Mouse (Mus musculus) stomach, embryonic 16.5 days (tissue): ENCODE results near the gene Cavin2. TPM values are rescaled to one million over a fixed set of nuclear protein-coding genes. Genes with fewer than 3 reads are reported as not detected.

Experiments
- ATAC-seq: fragments of 200-750 bp; cut with Nextera tagmentation; 2 replicates; pipeline ENCODE4 v1.8.0; 2017; ENCODE audit warnings: moderate number of reproducible peaks, moderate TSS enrichment; ENCODE audit not compliant: insufficient read depth, low FRiP score
- H3K27ac ChIP-seq: fragments of 300-500 bp; sonication (generic); 2 replicates; pipeline ENCODE4 v1.5.1; 2014; ENCODE audit warnings: low read length
- H3K27me3 ChIP-seq: fragments of 300-500 bp; sonication (generic); 2 replicates; pipeline ENCODE4 v1.6.1; 2014; ENCODE audit warnings: low read length, control low read depth, mixed read lengths; ENCODE audit not compliant: control insufficient read depth, insufficient read depth
- H3K36me3 ChIP-seq: fragments of 300-500 bp; sonication (generic); 2 replicates; pipeline ENCODE4 v1.6.1; 2014; ENCODE audit warnings: low read length; ENCODE audit not compliant: control insufficient read depth, insufficient read depth
- H3K4me1 ChIP-seq: fragments of 300-500 bp; sonication (generic); 2 replicates; pipeline ENCODE4 v1.6.1; 2014; ENCODE audit warnings: low read length, control low read depth, mixed read lengths; ENCODE audit not compliant: control insufficient read depth, insufficient read depth
- H3K4me2 ChIP-seq: fragments of 300-500 bp; sonication (generic); 2 replicates; pipeline ENCODE4 v1.6.1; 2014; ENCODE audit warnings: low read depth, low read length, mixed read lengths
- H3K4me3 ChIP-seq: fragments of 300-500 bp; sonication (generic); replicated peaks from 2 replicates; pipeline ENCODE4 v1.5.1; 2014; ENCODE audit warnings: mild to moderate bottlenecking, low read length
- H3K9ac ChIP-seq: fragments of 300-500 bp; sonication (generic); 2 replicates; pipeline ENCODE4 v1.6.1; 2014; ENCODE audit warnings: low read length
- H3K9me3 ChIP-seq: fragments of 300-500 bp; sonication (generic); replicated peaks from 2 replicates; pipeline ENCODE4 v1.6.1; 2016; ENCODE audit warnings: low read length, control low read depth; ENCODE audit not compliant: control insufficient read depth
- WGBS: fragments of 180-500 bp; shearing (Covaris S2); extraction: QIAGEN DNeasy Blood & Tissue Kit; methylation state at CpG from one replicate; pipeline ENCODE4 v1.1.7; 2014; 5-methylcytosine and 5-hydroxymethylcytosine counted together
- polyA plus RNA-seq: library from polyadenylated mRNA; unstranded; fragments of >200 nt; fragmentation: Nextera tagmentation; extraction: Ambion mirVana; gene quantifications from 2 replicates; pipeline ENCODE4 v1.2.1, GENCODE M21; 2015

The Cavin2 gene
- 91.8 and 97.7 TPM in 2 replicates for polyA plus RNA-seq

DNA sequence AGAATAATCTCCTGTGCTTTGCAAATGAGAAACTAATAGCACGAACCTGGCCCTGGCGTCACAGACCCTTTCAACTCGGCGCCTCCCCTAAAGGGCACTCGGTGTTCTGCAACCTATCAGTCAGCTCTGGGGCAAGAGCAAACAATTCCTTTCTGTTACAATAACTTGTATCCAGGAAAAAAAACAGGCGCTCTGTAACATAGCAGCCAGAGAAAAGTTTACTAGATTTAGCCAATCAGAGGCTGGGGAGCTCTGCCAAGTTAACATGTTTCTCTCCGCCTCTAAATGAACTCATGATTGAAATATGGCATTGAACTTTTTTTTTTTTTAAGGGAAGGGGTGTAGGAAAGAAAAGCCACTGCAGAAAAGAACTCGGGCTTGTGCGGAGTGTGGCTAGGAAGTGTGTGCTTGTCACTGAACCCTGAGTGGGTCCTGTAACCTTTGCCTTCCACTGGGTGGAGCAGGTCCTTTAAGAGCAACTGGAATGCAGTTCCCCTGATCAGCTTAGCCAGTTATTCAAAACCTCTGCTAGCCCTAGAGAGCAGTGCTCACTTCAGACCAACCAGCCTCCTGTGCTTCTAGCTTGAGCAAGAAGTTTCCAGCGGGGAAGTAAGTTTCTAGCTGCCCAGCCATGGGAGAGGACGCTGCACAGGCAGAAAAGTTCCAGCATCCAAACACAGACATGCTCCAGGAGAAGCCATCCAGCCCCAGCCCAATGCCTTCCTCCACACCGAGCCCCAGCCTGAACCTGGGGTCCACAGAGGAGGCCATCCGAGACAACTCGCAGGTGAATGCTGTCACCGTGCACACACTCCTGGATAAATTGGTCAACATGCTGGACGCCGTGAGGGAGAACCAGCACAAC, at the start of gene Cavin2:
Gene Cavin2 (plus strand): TSS at position 372 of the 865 bp plus-strand sequence.
- Histone ChIP-seq H3K4me3 (peak within 1 kb of the TSS; percentile 57), H3K27ac (peak within 1 kb of the TSS; percentile 97), H3K4me2 (peak within 1 kb of the TSS; percentile 60), H3K36me3 (no peaks in the 10 kb centered on the region), H3K9me3 (no peaks in the 10 kb centered on the region), H3K4me1 (peaks cover 15% of the 10 kb centered on the region), H3K9ac (peak within 1 kb of the TSS; percentile 76), H3K27me3 (no peaks in the 10 kb centered on the region)
- WGBS = 19% methylated on average over 17 of the region's 17 CpGs
- ATAC-seq = peak; percentile 91

DNA sequence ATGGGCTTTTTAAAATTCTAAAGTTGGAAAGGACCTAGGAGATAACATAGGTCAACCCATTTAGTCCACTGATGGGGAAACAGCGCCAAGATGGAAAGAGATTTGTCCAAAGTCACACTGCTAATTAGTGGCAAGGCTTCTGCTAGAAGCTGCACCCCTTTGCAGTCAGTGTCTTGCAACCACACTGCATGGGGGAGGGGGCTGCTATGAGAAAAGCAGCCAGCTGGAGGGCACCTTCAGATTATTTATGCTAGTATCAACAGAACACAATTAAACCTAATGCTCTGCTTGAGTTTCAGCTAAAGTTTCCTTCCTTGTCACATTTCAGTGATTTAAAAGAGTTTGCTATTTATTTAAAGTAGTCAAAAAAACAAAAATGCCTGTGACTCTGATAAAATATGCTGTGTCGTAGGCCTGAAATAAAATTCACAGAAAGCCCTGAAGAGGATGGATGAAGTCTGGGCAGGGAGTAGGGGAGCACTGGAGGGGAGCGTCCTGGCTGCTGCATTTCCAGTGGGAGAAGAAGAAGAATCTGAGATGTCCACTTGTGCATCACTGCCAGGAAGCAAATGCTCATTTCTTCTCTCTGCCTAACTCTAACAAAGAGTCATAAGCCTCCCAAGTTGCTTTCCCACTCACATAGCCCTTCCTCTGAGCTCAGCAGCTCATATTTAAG, 47.5 kb upstream of the Cavin2 start:
- Histone ChIP-seq H3K36me3 (no peaks in the 10 kb centered on the region), H3K4me3 (no peak overlapping the region), H3K27me3 (no peaks in the 10 kb centered on the region), H3K9ac (no peak overlapping the region), H3K4me1 (no peaks in the 10 kb centered on the region), H3K4me2 (no peak overlapping the region), H3K9me3 (no peaks in the 10 kb centered on the region), H3K27ac (no peak overlapping the region)
- ATAC-seq = no peak
- 64% methylated on average over 3 of the region's 3 CpGs for WGBS

DNA sequence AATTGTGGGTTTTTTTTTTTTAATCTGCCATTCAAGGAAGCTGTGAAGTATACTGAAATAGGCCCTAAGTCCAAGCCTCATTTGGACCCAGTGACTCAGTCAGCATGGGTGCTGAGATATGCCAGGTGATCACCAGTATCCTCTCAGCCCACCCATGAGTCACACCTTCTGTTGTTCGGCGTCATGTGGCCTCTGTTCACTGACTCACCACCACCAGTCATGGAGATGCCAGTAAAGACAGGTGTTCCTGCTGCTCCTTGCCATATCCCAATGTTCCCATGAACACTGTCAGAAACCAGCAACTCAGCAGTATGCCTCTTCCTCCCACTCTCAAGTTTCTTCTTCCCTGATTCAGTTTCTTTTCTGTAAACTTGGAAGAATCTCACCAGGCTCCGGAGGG, 45.6 kb upstream of the Cavin2 start:
- Histone ChIP-seq H3K4me3 (no peak overlapping the region), H3K27ac (no peak overlapping the region), H3K27me3 (no peaks in the 10 kb centered on the region), H3K4me1 (no peaks in the 10 kb centered on the region), H3K4me2 (no peak overlapping the region), H3K9ac (no peak overlapping the region), H3K36me3 (no peaks in the 10 kb centered on the region), H3K9me3 (no peaks in the 10 kb centered on the region)
- ATAC-seq = no peak
- 82% methylated on average over 3 of the region's 3 CpGs for WGBS

DNA sequence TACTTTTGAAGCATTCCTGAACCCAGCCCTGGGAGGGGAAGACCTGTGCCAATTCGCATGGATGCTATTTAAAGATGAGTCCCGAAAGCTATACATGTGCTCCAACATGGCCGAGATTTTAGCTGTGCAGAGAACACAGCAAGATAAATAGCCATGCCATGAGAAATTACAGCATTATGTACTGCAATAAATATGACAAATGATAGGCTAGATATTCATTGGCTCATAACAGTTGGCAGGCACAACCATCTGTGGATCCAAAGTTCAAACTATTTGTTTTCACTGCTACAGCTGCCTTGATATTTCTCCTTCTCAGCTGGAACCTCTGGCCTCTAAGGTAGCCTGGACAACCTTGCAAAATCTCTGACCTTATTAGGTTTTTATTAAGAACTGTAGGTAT, 45.1 kb upstream of the Cavin2 start:
- no peaks in the 10 kb centered on the region for H3K4me1 ChIP-seq
- no peaks in the 10 kb centered on the region for H3K36me3 ChIP-seq
- H3K27ac ChIP-seq = no peak overlapping the region
- no peaks in the 10 kb centered on the region for H3K9me3 ChIP-seq
- no peak overlapping the region for H3K4me2 ChIP-seq
- H3K9ac ChIP-seq = no peak overlapping the region
- no peak for ATAC-seq
- H3K4me3 ChIP-seq = no peak overlapping the region
- 60% methylated on average over 3 of the region's 3 CpGs for WGBS
- no peaks in the 10 kb centered on the region for H3K27me3 ChIP-seq

DNA sequence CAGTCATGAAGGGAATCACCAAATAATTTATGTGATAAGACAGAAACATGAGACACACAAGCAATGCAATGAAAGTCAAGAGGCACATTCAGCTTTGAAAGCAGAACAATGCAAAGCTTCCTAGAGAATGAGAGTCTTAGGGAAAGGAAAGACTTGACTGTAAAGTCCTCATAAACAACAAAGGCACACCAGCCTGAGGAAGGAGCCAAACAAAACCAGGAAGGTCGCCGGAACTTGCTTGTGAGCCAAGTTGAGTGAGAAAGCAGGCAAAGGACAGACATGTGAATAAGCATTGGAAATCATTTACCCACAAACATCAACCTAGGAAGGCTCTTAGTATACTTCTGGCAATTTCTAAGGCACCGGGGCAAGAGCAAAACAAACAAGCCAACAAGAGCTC, 43.5 kb upstream of the Cavin2 start:
- Histone ChIP-seq H3K4me3 (no peak overlapping the region), H3K9me3 (no peaks in the 10 kb centered on the region), H3K36me3 (no peaks in the 10 kb centered on the region), H3K27me3 (no peaks in the 10 kb centered on the region), H3K4me2 (no peak overlapping the region), H3K27ac (no peak overlapping the region), H3K9ac (no peak overlapping the region), H3K4me1 (no peaks in the 10 kb centered on the region)
- 52% methylated on average over 3 of the region's 3 CpGs for WGBS
- ATAC-seq = no peak

DNA sequence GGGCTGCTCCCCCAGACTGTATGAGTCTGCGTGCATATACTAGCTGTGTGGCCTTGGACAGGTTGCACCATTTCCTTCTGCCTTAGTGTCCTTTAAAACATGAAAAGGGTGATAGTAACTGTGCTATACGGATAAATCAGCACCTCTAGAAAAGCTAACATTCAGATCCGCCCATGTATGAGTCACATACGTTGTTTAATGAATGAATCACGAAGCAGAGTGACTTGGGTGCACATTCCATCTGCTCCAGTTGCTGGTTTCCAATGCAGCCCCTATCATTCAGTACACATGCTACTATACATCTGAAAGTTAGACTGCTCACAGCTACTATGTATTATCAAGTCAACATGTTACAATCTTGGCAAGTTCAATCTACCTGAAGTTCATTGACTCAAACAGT, 38.6 kb upstream of the Cavin2 start:
- Histone ChIP-seq H3K27me3 (no peaks in the 10 kb centered on the region), H3K9ac (no peak overlapping the region), H3K36me3 (no peaks in the 10 kb centered on the region), H3K4me2 (no peak overlapping the region), H3K9me3 (no peaks in the 10 kb centered on the region), H3K27ac (no peak overlapping the region), H3K4me3 (no peak overlapping the region), H3K4me1 (no peaks in the 10 kb centered on the region)
- peak; percentile 82 for ATAC-seq
- WGBS = 65% methylated on average over 5 of the region's 5 CpGs

DNA sequence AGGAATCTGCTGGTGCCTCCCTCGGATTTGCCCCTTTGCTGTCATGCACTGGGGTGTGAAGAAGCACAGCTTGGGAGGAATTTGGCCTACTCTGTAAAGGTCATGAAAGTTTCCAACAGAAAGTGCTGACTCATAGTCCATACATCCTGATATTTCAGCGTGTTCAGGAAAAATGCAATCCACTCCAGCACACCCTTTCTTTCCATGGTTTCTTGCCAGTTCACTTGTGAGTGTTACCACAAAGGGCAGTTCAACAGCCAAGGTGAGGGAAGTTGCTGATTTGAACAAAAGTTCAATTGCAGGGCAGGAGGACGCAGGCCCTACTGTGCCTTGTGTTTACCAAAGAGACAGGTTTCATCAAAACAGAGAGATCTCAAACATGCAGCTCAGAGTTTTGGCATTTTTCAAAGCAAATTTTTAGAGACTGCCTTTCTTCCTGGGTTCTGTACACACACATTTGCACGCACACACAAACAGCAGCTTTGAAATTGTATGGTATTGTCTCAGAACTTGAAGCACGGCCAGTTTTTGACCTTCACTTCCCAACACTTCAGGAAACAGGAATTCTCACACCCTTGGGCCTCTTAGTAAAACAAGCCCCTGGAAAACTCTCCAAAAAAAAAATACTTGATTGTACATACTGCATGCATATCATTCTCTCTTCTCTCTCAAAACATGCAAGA, 23.7 kb upstream of the Cavin2 start:
- ATAC-seq = peak; percentile 61; the same call in 1 of the 2 replicates
- Histone ChIP-seq H3K27ac (peak overlapping the region; percentile 79), H3K4me2 (no peak overlapping the region), H3K36me3 (no peaks in the 10 kb centered on the region), H3K4me1 (peaks cover 24% of the 10 kb centered on the region; the same call in 1 of the 2 replicates), H3K9ac (no peak overlapping the region), H3K9me3 (no peaks in the 10 kb centered on the region), H3K4me3 (no peak overlapping the region), H3K27me3 (no peaks in the 10 kb centered on the region)
- 19% methylated on average over 5 of the region's 5 CpGs for WGBS

DNA sequence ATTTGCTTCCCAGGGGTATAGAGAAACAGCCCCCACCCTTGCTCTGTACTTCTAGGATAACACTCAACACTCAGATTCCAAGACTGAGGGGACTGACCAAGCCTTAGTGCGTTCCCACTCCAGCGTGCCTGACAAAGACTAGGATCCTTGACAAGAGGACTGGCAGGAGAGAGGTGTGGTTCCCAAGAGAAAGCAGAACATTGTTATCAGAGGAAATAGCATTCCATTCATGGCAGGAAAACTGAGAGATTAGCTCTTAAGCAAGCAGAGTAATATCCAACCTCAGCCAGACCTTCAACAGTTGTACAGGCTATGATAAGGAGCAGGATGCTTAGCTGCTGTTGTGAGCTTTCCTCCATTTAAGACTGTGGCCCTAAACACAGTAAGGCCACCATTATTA, 23.0 kb upstream of the Cavin2 start:
- Histone ChIP-seq H3K27ac (peak overlapping the region; percentile 79), H3K36me3 (no peaks in the 10 kb centered on the region), H3K9ac (no peak overlapping the region), H3K4me3 (no peak overlapping the region), H3K4me2 (no peak overlapping the region), H3K4me1 (peaks cover 24% of the 10 kb centered on the region; the same call in 1 of the 2 replicates), H3K9me3 (no peaks in the 10 kb centered on the region), H3K27me3 (no peaks in the 10 kb centered on the region)
- WGBS = 29% methylated on average over 2 of the region's 2 CpGs
- peak; percentile 71; the same call in 1 of the 2 replicates for ATAC-seq

DNA sequence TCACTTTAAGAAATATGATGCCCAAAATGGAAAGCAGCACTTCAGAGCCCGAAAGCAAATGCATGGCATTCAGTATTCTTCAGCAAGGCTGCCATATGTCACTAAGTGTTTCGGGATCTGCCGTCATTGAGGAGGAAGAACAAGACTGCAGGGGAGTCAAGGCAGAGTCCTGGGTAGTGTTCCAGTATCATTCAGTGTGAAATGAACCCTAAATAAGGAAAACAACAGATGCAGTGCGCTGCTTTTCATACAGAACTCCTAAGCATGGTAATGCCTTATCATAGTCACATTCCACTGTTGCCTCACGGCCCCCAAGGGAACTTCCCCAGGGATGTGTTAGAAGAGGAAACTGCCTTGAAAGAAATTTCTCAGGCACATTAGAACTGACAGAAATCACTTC, 21.8 kb upstream of the Cavin2 start:
- no peak overlapping the region for H3K27ac ChIP-seq
- H3K27me3 ChIP-seq = no peaks in the 10 kb centered on the region
- H3K9me3 ChIP-seq = no peaks in the 10 kb centered on the region
- H3K36me3 ChIP-seq = no peaks in the 10 kb centered on the region
- H3K4me1 ChIP-seq = peaks cover 24% of the 10 kb centered on the region; the same call in 1 of the 2 replicates
- no peak for ATAC-seq
- 52% methylated on average over 5 of the region's 5 CpGs for WGBS
- H3K4me2 ChIP-seq = no peak overlapping the region
- H3K4me3 ChIP-seq = no peak overlapping the region
- H3K9ac ChIP-seq = no peak overlapping the region
